Mouse (Mus musculus): ENCODE measurements around the gene C8b. TPM values are rescaled to one million over a fixed set of nuclear protein-coding genes. Genes with fewer than 3 reads are reported as not detected.

C8b gene
- polyA plus RNA-seq, 1 experiment from 2014 or later = 95.1 TPM

DNA sequence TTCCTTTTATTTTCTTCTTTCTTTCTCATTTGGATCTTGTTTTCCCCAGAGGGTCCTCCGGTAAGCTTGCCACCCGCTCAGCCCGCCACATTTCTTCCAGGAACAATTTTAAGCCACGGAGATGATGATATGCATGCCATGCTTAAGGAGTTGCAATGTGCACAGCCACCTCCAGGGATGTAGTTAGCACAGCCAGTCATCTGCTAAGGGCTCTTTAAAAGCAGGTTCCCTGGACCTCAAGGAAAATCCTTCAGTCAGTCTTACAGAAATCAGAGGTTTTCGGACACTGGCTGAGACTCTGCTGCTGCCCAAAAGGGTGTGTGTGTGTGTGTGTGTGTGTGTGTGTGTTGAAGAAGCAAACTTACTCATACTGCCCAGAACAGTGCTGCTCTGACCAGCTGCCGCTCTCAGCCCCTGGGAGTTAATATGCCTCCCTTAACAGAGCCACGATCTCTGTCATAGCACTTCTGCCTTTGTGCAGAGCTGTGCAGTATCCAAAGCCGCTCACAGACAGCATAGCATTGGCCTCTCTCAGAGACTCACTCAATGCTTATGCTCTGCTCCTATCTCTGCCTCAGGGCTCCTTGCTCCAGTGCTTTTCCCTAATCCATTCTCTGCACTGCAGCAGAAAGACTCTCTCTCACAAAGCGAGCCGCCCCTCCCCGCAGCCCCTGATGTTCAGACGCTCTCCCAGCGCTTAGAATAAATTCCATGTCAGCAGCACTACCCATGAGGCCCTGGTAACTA, 5.1 kb upstream of the C8b start:
- no peak for ATAC-seq (ENCODE audit: low read depth)
- Histone ChIP-seq H3K9me3 (replicated peaks; ENCODE audit: control insufficient read depth, low read length) (no peaks in the 10 kb centered on the region), H3K27me3 (ENCODE audit: control insufficient read depth, insufficient read depth, low read depth, low read length) (no peaks in the 10 kb centered on the region), H3K4me1 (ENCODE audit: control insufficient read depth, low read depth, low read length) (no peaks in the 10 kb centered on the region), H3K27ac (ENCODE audit: low read length) (no peak overlapping the region), H3K36me3 (ENCODE audit: control insufficient read depth, insufficient read depth) (no peaks in the 10 kb centered on the region), H3K4me3 (ENCODE audit: low read depth, low read length) (no peak overlapping the region), H3K4me2 (ENCODE audit: low read depth, low read length) (no peak overlapping the region), H3K9ac (ENCODE audit: low read depth, low read length) (no peak overlapping the region)
- WGBS (ENCODE audit: insufficient replicate concordance) = 66% methylated on average over 13 of the region's 13 CpGs

DNA sequence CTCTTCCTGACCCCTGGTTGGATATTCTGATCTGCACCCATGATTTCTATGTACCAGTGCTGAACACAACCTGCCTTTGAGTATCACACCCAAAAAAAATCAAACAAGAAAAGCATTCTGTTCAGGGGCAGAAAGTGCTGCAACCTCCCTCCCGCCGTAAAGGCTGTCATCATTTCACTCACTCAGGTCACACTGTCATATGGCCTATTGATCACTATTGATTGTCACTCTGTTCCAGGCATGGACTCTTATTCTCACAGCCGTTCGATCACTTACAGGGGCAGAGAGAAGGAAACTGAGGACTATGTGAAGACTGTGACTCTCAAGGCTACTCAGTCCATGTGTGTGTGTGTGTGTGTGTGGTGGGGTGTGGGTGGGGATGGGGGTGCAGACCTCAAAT, 2.1 kb downstream of the C8b start:
- WGBS (ENCODE audit: insufficient replicate concordance) = 50% methylated on average over 4 of the region's 4 CpGs
- H3K4me2 ChIP-seq (ENCODE audit: low read depth, low read length) = peak overlapping the region; percentile 38
- no peak overlapping the region for H3K4me3 ChIP-seq (ENCODE audit: low read depth, low read length)
- H3K27me3 ChIP-seq (ENCODE audit: control insufficient read depth, insufficient read depth, low read depth, low read length) = no peaks in the 10 kb centered on the region
- H3K36me3 ChIP-seq (ENCODE audit: control insufficient read depth, insufficient read depth) = no peaks in the 10 kb centered on the region
- H3K4me1 ChIP-seq (ENCODE audit: control insufficient read depth, low read depth, low read length) = no peaks in the 10 kb centered on the region
- H3K9me3 ChIP-seq (replicated peaks; ENCODE audit: control insufficient read depth, low read length) = no peaks in the 10 kb centered on the region
- peak; percentile 55 for ATAC-seq (ENCODE audit: low read depth)
- no peak overlapping the region for H3K27ac ChIP-seq (ENCODE audit: low read length)
- no peak overlapping the region for H3K9ac ChIP-seq (ENCODE audit: low read depth, low read length)

DNA sequence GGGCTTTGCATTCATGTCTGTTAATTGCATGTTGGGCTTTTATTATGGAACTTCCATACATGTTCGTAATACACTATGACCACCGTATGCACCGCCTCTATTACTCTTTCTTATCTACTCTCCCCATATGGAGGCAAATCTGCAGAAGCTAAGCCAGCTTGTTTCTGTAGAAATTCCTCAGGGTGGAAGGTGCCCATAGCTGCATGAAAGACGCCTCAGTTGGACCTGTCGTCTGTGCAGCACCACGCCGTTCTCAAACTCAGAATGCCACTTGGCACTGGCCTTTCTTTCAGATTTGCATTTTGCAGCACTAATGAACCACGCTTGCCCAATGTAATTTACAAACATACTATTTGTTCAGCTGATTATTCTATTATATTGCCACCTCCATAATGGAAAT, 3.5 kb downstream of the C8b start:
- H3K9ac ChIP-seq (ENCODE audit: low read depth, low read length) = no peak overlapping the region
- no peak overlapping the region for H3K4me2 ChIP-seq (ENCODE audit: low read depth, low read length)
- no peak overlapping the region for H3K27ac ChIP-seq (ENCODE audit: low read length)
- WGBS (ENCODE audit: insufficient replicate concordance) = 64% methylated on average over 8 of the region's 8 CpGs
- no peaks in the 10 kb centered on the region for H3K27me3 ChIP-seq (ENCODE audit: control insufficient read depth, insufficient read depth, low read depth, low read length)
- H3K4me3 ChIP-seq (ENCODE audit: low read depth, low read length) = no peak overlapping the region
- H3K36me3 ChIP-seq (ENCODE audit: control insufficient read depth, insufficient read depth) = no peaks in the 10 kb centered on the region
- no peaks in the 10 kb centered on the region for H3K9me3 ChIP-seq (replicated peaks; ENCODE audit: control insufficient read depth, low read length)
- no peaks in the 10 kb centered on the region for H3K4me1 ChIP-seq (ENCODE audit: control insufficient read depth, low read depth, low read length)
- ATAC-seq (ENCODE audit: low read depth) = no peak

DNA sequence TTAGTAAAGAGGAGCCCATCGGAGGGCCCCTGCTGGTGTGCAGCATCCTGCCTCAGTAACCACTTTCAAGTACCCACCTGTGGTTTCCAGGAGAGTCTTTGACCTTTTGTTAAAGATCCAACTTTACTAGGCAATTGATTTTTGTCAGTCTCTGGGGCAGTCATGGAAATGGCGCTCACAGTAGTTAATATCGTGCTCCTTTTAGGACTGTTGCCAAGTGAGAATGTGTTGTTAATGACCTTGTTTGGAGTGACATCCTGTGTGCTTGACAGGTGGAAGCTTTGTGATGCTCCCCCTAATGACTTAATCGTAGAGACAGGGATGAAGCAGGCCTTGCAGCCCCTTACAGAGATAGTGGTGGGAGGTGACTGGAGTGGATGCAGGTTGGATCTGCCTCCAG, 4.2 kb downstream of the C8b start:
- H3K27me3 ChIP-seq (ENCODE audit: control insufficient read depth, insufficient read depth, low read depth, low read length) = no peaks in the 10 kb centered on the region
- no peaks in the 10 kb centered on the region for H3K9me3 ChIP-seq (replicated peaks; ENCODE audit: control insufficient read depth, low read length)
- H3K36me3 ChIP-seq (ENCODE audit: control insufficient read depth, insufficient read depth) = no peaks in the 10 kb centered on the region
- 50% methylated on average over 4 of the region's 4 CpGs for WGBS (ENCODE audit: insufficient replicate concordance)
- no peak overlapping the region for H3K9ac ChIP-seq (ENCODE audit: low read depth, low read length)
- no peak overlapping the region for H3K4me2 ChIP-seq (ENCODE audit: low read depth, low read length)
- no peak overlapping the region for H3K27ac ChIP-seq (ENCODE audit: low read length)
- no peak overlapping the region for H3K4me3 ChIP-seq (ENCODE audit: low read depth, low read length)
- no peak for ATAC-seq (ENCODE audit: low read depth)
- no peaks in the 10 kb centered on the region for H3K4me1 ChIP-seq (ENCODE audit: control insufficient read depth, low read depth, low read length)

DNA sequence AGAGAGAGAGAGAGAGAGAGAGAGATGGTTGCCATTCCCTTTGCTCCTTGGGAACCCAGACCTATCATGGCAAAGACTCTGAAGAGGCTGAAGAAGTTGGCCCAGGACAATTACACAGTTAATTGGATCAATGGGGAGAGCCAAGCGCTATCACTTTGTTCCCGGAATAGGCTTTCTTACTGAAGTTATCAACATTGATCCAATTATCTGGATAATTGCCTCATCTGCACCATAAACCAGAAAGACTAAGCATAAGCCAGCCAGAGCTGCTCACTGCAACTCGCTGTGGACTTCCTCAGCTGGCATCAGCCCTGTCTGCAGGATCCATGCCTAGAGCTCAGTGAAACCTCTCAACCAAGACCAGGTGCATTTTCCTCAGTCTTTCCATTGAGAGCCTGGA, 9.5 kb downstream of the C8b start:
- WGBS (ENCODE audit: insufficient replicate concordance) = 73% methylated on average over 3 of the region's 3 CpGs
- H3K4me2 ChIP-seq (ENCODE audit: low read depth, low read length) = no peak overlapping the region
- no peaks in the 10 kb centered on the region for H3K4me1 ChIP-seq (ENCODE audit: control insufficient read depth, low read depth, low read length)
- no peak for ATAC-seq (ENCODE audit: low read depth)
- H3K4me3 ChIP-seq (ENCODE audit: low read depth, low read length) = no peak overlapping the region
- H3K9me3 ChIP-seq (replicated peaks; ENCODE audit: control insufficient read depth, low read length) = no peaks in the 10 kb centered on the region
- no peak overlapping the region for H3K27ac ChIP-seq (ENCODE audit: low read length)
- H3K9ac ChIP-seq (ENCODE audit: low read depth, low read length) = no peak overlapping the region
- no peaks in the 10 kb centered on the region for H3K27me3 ChIP-seq (ENCODE audit: control insufficient read depth, insufficient read depth, low read depth, low read length)
- H3K36me3 ChIP-seq (ENCODE audit: control insufficient read depth, insufficient read depth) = no peaks in the 10 kb centered on the region

DNA sequence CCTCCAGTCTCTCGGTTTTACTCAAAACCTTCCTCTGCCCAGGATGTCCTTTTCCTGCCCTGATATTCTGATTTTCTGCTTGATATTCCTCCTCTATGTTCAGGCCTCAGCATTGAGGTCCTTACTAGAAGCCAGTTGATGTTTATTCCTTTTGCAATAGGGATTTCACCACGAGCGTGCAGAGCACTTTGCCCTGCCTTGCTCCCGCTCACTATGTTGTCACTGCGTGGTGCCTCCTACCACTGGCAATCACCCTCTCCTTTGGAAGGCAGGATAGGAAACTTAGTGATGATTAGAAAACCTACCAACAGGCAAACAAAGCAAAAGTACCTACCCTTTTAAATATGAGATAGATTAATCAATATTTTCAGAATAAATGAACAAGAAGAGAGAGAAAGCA, 13.3 kb downstream of the C8b start:
- H3K4me3 ChIP-seq (ENCODE audit: low read depth, low read length) = no peak overlapping the region
- H3K27ac ChIP-seq (ENCODE audit: low read length) = no peak overlapping the region
- H3K4me1 ChIP-seq (ENCODE audit: control insufficient read depth, low read depth, low read length) = no peaks in the 10 kb centered on the region
- H3K36me3 ChIP-seq (ENCODE audit: control insufficient read depth, insufficient read depth) = no peaks in the 10 kb centered on the region; the same call in 1 of the 2 replicates
- ATAC-seq (ENCODE audit: low read depth) = peak; percentile 76
- H3K4me2 ChIP-seq (ENCODE audit: low read depth, low read length) = no peak overlapping the region
- no peaks in the 10 kb centered on the region for H3K9me3 ChIP-seq (replicated peaks; ENCODE audit: control insufficient read depth, low read length)
- WGBS (ENCODE audit: insufficient replicate concordance) = 63% methylated on average over 5 of the region's 5 CpGs
- no peak overlapping the region for H3K9ac ChIP-seq (ENCODE audit: low read depth, low read length)
- no peaks in the 10 kb centered on the region for H3K27me3 ChIP-seq (ENCODE audit: control insufficient read depth, insufficient read depth, low read depth, low read length)

DNA sequence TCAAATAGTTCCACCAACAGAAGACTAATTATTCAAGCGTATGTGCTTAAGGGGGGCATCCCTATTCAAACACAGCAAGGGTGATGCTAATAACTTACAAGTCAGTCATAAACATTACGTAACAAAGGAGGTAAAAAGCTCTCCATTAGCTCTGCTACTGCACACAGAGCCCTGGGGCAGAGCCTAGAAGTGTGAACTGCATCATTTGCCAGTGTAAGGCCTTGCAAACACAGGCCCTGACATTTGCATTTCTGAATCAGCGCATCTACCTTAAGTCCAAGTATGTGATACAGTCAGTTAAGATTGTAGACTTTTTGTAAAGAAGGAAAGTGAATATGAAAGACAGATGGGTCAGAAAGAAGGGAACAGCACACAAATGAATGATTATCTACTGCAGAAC, 15.3 kb downstream of the C8b start:
- H3K27me3 ChIP-seq (ENCODE audit: control insufficient read depth, insufficient read depth, low read depth, low read length) = no peaks in the 10 kb centered on the region
- no peak overlapping the region for H3K4me3 ChIP-seq (ENCODE audit: low read depth, low read length)
- 72% methylated on average over 3 of the region's 3 CpGs for WGBS (ENCODE audit: insufficient replicate concordance)
- no peak overlapping the region for H3K4me2 ChIP-seq (ENCODE audit: low read depth, low read length)
- ATAC-seq (ENCODE audit: low read depth) = no peak
- H3K4me1 ChIP-seq (ENCODE audit: control insufficient read depth, low read depth, low read length) = no peaks in the 10 kb centered on the region
- H3K9ac ChIP-seq (ENCODE audit: low read depth, low read length) = no peak overlapping the region
- H3K36me3 ChIP-seq (ENCODE audit: control insufficient read depth, insufficient read depth) = no peaks in the 10 kb centered on the region; the same call in 1 of the 2 replicates
- no peaks in the 10 kb centered on the region for H3K9me3 ChIP-seq (replicated peaks; ENCODE audit: control insufficient read depth, low read length)
- H3K27ac ChIP-seq (ENCODE audit: low read length) = no peak overlapping the region

DNA sequence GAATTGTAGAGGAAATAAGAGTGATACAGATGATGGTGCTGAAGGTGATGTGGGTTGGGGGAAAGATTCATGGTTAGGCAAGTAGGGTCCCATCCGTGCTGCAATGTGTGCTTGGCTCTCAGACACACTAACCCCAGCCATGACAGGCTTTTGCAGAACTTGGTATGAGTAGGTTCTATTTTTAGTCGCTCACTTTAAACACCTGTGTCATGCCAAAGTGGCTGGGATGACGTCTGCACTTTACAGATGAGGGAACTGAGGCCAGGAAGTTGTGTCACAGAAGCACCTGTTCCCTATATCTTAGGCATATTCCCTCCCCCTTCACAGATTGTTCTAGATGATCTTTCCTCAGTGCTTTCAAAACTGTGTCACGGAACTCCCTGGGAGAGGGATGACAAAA, 16.2 kb downstream of the C8b start:
- no peaks in the 10 kb centered on the region for H3K4me1 ChIP-seq (ENCODE audit: control insufficient read depth, low read depth, low read length)
- WGBS (ENCODE audit: insufficient replicate concordance) = 55% methylated on average over 4 of the region's 4 CpGs
- H3K9me3 ChIP-seq (replicated peaks; ENCODE audit: control insufficient read depth, low read length) = no peaks in the 10 kb centered on the region
- no peaks in the 10 kb centered on the region for H3K27me3 ChIP-seq (ENCODE audit: control insufficient read depth, insufficient read depth, low read depth, low read length)
- no peak for ATAC-seq (ENCODE audit: low read depth)
- no peak overlapping the region for H3K9ac ChIP-seq (ENCODE audit: low read depth, low read length)
- H3K4me2 ChIP-seq (ENCODE audit: low read depth, low read length) = no peak overlapping the region
- no peak overlapping the region for H3K4me3 ChIP-seq (ENCODE audit: low read depth, low read length)
- H3K36me3 ChIP-seq (ENCODE audit: control insufficient read depth, insufficient read depth) = no peaks in the 10 kb centered on the region; the same call in 1 of the 2 replicates
- H3K27ac ChIP-seq (ENCODE audit: low read length) = no peak overlapping the region

DNA sequence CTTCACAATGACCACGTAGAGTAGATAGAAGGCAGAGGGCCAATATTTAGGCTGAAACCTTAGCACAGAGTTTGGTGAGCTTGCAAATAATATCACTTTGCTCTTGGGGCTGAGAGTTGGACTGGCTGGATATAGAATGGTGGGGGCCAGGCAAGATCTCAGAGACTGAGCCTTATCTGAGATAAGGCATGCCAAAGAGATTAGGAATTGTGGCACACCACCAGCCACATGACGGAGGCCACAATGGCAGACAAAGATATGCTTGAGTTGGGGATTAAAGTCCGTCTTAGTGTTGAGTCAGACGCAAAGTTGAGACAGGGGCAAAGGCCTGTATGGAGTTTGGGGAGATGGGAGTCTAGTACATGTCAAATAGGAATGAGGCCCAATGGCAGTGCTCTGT, 26.0 kb downstream of the C8b start:
- ATAC-seq (ENCODE audit: low read depth) = no peak
- H3K4me1 ChIP-seq (ENCODE audit: control insufficient read depth, low read depth, low read length) = no peaks in the 10 kb centered on the region
- H3K36me3 ChIP-seq (ENCODE audit: control insufficient read depth, insufficient read depth) = peaks cover 3% of the 10 kb centered on the region; the same call in 1 of the 2 replicates
- H3K27me3 ChIP-seq (ENCODE audit: control insufficient read depth, insufficient read depth, low read depth, low read length) = no peaks in the 10 kb centered on the region
- H3K4me2 ChIP-seq (ENCODE audit: low read depth, low read length) = no peak overlapping the region
- H3K9ac ChIP-seq (ENCODE audit: low read depth, low read length) = no peak overlapping the region
- H3K4me3 ChIP-seq (ENCODE audit: low read depth, low read length) = no peak overlapping the region
- H3K27ac ChIP-seq (ENCODE audit: low read length) = no peak overlapping the region
- H3K9me3 ChIP-seq (replicated peaks; ENCODE audit: control insufficient read depth, low read length) = no peaks in the 10 kb centered on the region
- 61% methylated on average over 4 of the region's 4 CpGs for WGBS (ENCODE audit: insufficient replicate concordance)

Data from liver, embryonic 16.5 days (tissue).